Mouse (Mus musculus): ENCODE results near the gene Dusp22. TPM values are rescaled to one million over a fixed set of nuclear protein-coding genes. Genes with fewer than 3 reads are reported as not detected.

Dusp22 gene
- polyA plus RNA-seq (2012; rRNA removed), result 1.9 and 2.0 TPM in 2 replicates

GRCm38 (mm10) chr13:30659613-30660505, at the start of gene Dusp22:
TSS of gene Dusp22 (plus strand) at chr13:30659999.
- Histone ChIP-seq H3K27ac (ENCODE audit: insufficient read depth, low read depth, low read length) (peak within 1 kb of the TSS; percentile 64), H3K4me3 (ENCODE audit: low read depth, low read length) (peak within 1 kb of the TSS; percentile 80), H3K4me1 (ENCODE audit: control insufficient read depth, insufficient read depth, insufficient read length, low read length) (no peaks in the 10 kb centered on the region), H3K36me3 (ENCODE audit: control insufficient read depth, insufficient read depth, low read length) (no peaks in the 10 kb centered on the region), H3K27me3 (ENCODE audit: control insufficient read depth, insufficient read depth, low read length) (peaks cover 7% of the 10 kb centered on the region; the same call in 1 of the 2 replicates)
- 2% methylated on average over 74 of the region's 74 CpGs for WGBS
- TF ChIP-seq POLR2A (IDR thresholded peaks at IDR 0.05; ENCODE audit: low read depth, low read length), result no peak
- TF ChIP-seq CTCF (IDR thresholded peaks at IDR 0.05; ENCODE audit: extremely low read depth, insufficient read length, insufficient replicate concordance, low read depth, low read length), result no peak

- no peaks in the 10 kb centered on the region for H3K27me3 ChIP-seq (ENCODE audit: control insufficient read depth, insufficient read depth, low read length)
- no peak overlapping the region for H3K27ac ChIP-seq (ENCODE audit: insufficient read depth, low read depth, low read length)
- 81% methylated on average over 6 of the region's 6 CpGs for WGBS
- H3K36me3 ChIP-seq (ENCODE audit: control insufficient read depth, insufficient read depth, low read length), result no peaks in the 10 kb centered on the region
- TF ChIP-seq CTCF (IDR thresholded peaks at IDR 0.05; ENCODE audit: extremely low read depth, insufficient read length, insufficient replicate concordance, low read depth, low read length), result no peak
- TF ChIP-seq POLR2A (IDR thresholded peaks at IDR 0.05; ENCODE audit: low read depth, low read length), result no peak
- no peaks in the 10 kb centered on the region for H3K4me1 ChIP-seq (ENCODE audit: control insufficient read depth, insufficient read depth, insufficient read length, low read length)
- no peak overlapping the region for H3K4me3 ChIP-seq (ENCODE audit: low read depth, low read length)
These were observed 47.6 kb upstream of the Dusp22 start for GRCm38 (mm10) chr13:30612079-30612794.

- 58% methylated on average over 3 of the region's 3 CpGs for WGBS
- TF ChIP-seq POLR2A (IDR thresholded peaks at IDR 0.05; ENCODE audit: low read depth, low read length) (no peak), CTCF (IDR thresholded peaks at IDR 0.05; ENCODE audit: extremely low read depth, insufficient read length, insufficient replicate concordance, low read depth, low read length) (no peak)
- H3K4me1 ChIP-seq (ENCODE audit: control insufficient read depth, insufficient read depth, insufficient read length, low read length), result no peaks in the 10 kb centered on the region
- no peak overlapping the region for H3K27ac ChIP-seq (ENCODE audit: insufficient read depth, low read depth, low read length)
- H3K4me3 ChIP-seq (ENCODE audit: low read depth, low read length), result no peak overlapping the region
- no peaks in the 10 kb centered on the region for H3K27me3 ChIP-seq (ENCODE audit: control insufficient read depth, insufficient read depth, low read length)
- H3K36me3 ChIP-seq (ENCODE audit: control insufficient read depth, insufficient read depth, low read length), result no peaks in the 10 kb centered on the region
These were observed 40.1 kb upstream of the Dusp22 start for GRCm38 (mm10) chr13:30619684-30620083.

GRCm38 (mm10) chr13:30628195-30629048, 31.4 kb upstream of the Dusp22 start:
- no peak overlapping the region for H3K4me3 ChIP-seq (ENCODE audit: low read depth, low read length)
- H3K4me1 ChIP-seq (ENCODE audit: control insufficient read depth, insufficient read depth, insufficient read length, low read length), result no peaks in the 10 kb centered on the region; the same call in 1 of the 2 replicates
- no peaks in the 10 kb centered on the region for H3K27me3 ChIP-seq (ENCODE audit: control insufficient read depth, insufficient read depth, low read length)
- no peaks in the 10 kb centered on the region for H3K36me3 ChIP-seq (ENCODE audit: control insufficient read depth, insufficient read depth, low read length)
- 56% methylated on average over 8 of the region's 8 CpGs for WGBS
- TF ChIP-seq POLR2A (IDR thresholded peaks at IDR 0.05; ENCODE audit: low read depth, low read length) (no peak), CTCF (IDR thresholded peaks at IDR 0.05; ENCODE audit: extremely low read depth, insufficient read length, insufficient replicate concordance, low read depth, low read length) (no peak)
- no peak overlapping the region for H3K27ac ChIP-seq (ENCODE audit: insufficient read depth, low read depth, low read length)

- Histone ChIP-seq H3K27ac (ENCODE audit: insufficient read depth, low read depth, low read length) (peak overlapping the region; percentile 5; the same call in 1 of the 2 replicates), H3K4me3 (ENCODE audit: low read depth, low read length) (no peak overlapping the region), H3K27me3 (ENCODE audit: control insufficient read depth, insufficient read depth, low read length) (no peaks in the 10 kb centered on the region), H3K36me3 (ENCODE audit: control insufficient read depth, insufficient read depth, low read length) (no peaks in the 10 kb centered on the region), H3K4me1 (ENCODE audit: control insufficient read depth, insufficient read depth, insufficient read length, low read length) (no peaks in the 10 kb centered on the region; the same call in 1 of the 2 replicates)
- TF ChIP-seq POLR2A (IDR thresholded peaks at IDR 0.05; ENCODE audit: low read depth, low read length), result no peak
- TF ChIP-seq CTCF (IDR thresholded peaks at IDR 0.05; ENCODE audit: extremely low read depth, insufficient read length, insufficient replicate concordance, low read depth, low read length), result no peak
- 69% methylated on average over 10 of the region's 10 CpGs for WGBS
These were observed 29.9 kb upstream of the Dusp22 start for GRCm38 (mm10) chr13:30629794-30630410.

GRCm38 (mm10) chr13:30632998-30633397, 26.8 kb upstream of the Dusp22 start:
- Histone ChIP-seq H3K36me3 (ENCODE audit: control insufficient read depth, insufficient read depth, low read length) (no peaks in the 10 kb centered on the region), H3K27me3 (ENCODE audit: control insufficient read depth, insufficient read depth, low read length) (no peaks in the 10 kb centered on the region), H3K4me1 (ENCODE audit: control insufficient read depth, insufficient read depth, insufficient read length, low read length) (no peaks in the 10 kb centered on the region; the same call in 1 of the 2 replicates), H3K27ac (ENCODE audit: insufficient read depth, low read depth, low read length) (no peak overlapping the region), H3K4me3 (ENCODE audit: low read depth, low read length) (no peak overlapping the region)
- WGBS, result 58% methylated on average over 6 of the region's 6 CpGs
- TF ChIP-seq CTCF (IDR thresholded peaks at IDR 0.05; ENCODE audit: extremely low read depth, insufficient read length, insufficient replicate concordance, low read depth, low read length), result no peak
- TF ChIP-seq POLR2A (IDR thresholded peaks at IDR 0.05; ENCODE audit: low read depth, low read length), result no peak

Data from small intestine, adult 2 months (tissue).